ENCODE assay signal across 28 mouse cellular contexts in genomic region chr9:68891431-68891830, GRCm38 (mm10).
DNase-seq lines count a peak whose midpoint lies in the region; ATAC-seq lines count a peak whose summit lies in the region.
"Had no signal": no experiment of that assay in that cellular context is flagged by ENCODE, and none has a peak within 500 bp of the region (broad histone marks: within the 10 kb centered on the region; RNA-seq: fewer than 3 reads in every experiment).

No protein-coding gene starts in this region.

- 38% methylated on average over 11 of the region's 11 CpGs for WGBS in intestine, embryonic 14.5 days
- 54% methylated on average over 11 of the region's 11 CpGs for WGBS in intestine, embryonic 16.5 days
- 40% methylated on average over 11 of the region's 11 CpGs for WGBS in embryonic facial prominence, embryonic 13.5 days
- 36% methylated on average over 11 of the region's 11 CpGs for WGBS in limb, embryonic 13.5 days

- H3K4me2 ChIP-seq in intestine, embryonic 14.5 days (ENCODE audit: low read length), result no peak overlapping the region
- H3K4me2 ChIP-seq in intestine, embryonic 16.5 days (ENCODE audit: low read depth, low read length), result no peak overlapping the region
- H3K4me2 ChIP-seq in embryonic facial prominence, embryonic 13.5 days, result peak overlapping the region; percentile 24
- 0 out of 2 replicates have a peak overlapping the region, but pooled peaks have one; percentile 16 for H3K4me2 ChIP-seq in limb, embryonic 13.5 days (replicated peaks)
- H3K4me2 ChIP-seq: heart, embryonic 13.5 days; hindbrain, embryonic 12.5 days; liver, embryonic 12.5 days; midbrain, embryonic 15.5 days had no signal

- no peak for ATAC-seq in intestine, embryonic 14.5 days (replicated peaks; ENCODE audit: low FRiP score, low TSS enrichment, low read depth)
- ATAC-seq in intestine, embryonic 16.5 days, result no peak
- peak; percentile 56; the same call in 1 of the 2 replicates for ATAC-seq in embryonic facial prominence, embryonic 13.5 days (ENCODE audit: insufficient number of reproducible peaks, insufficient read depth, low FRiP score, low TSS enrichment, low read depth)
- ATAC-seq in limb, embryonic 13.5 days (ENCODE audit: low FRiP score, low read depth), result no peak
- ATAC-seq: forebrain, postnatal 0 days; liver, embryonic 12.5 days; midbrain, embryonic 15.5 days had no signal

- DNase-seq in intestine, embryonic 14.5 days (ENCODE audit: low spot score), result no peak
- DNase-seq in embryo, embryonic 11.5 days (ENCODE audit: low read depth, low spot score), result peak; percentile 34
- no peak for DNase-seq in liver
- no peak for DNase-seq in layer of hippocampus, adult 9-11 months
- DNase-seq in left cerebral cortex, postnatal 14 days (ENCODE audit: low spot score in 2 of 2), result no peak
- DNase-seq: adrenal gland, postnatal 25 days; cerebellum, adult 8-10 months; cerebellum, postnatal 36 days; forebrain, postnatal 0 days; gastrocnemius, postnatal 25 days; heart, adult 2 months; heart, postnatal 14 days; kidney, adult 18-20 months; kidney, postnatal 25 days; left cerebral cortex, postnatal 4 days; lung, adult 2 months; lung, postnatal 36 days; right cerebral cortex, postnatal 14 days; thymus, postnatal 25 days had no signal

- H3K36me3 ChIP-seq in intestine, embryonic 14.5 days (ENCODE audit: control insufficient read depth, insufficient read depth, low read length), result no peaks in the 10 kb centered on the region
- no peaks in the 10 kb centered on the region for H3K36me3 ChIP-seq in intestine, embryonic 16.5 days (ENCODE audit: control insufficient read depth, insufficient read depth, low read length)
- no peaks in the 10 kb centered on the region for H3K36me3 ChIP-seq in embryonic facial prominence, embryonic 13.5 days
- H3K36me3 ChIP-seq in limb, embryonic 13.5 days, result no peaks in the 10 kb centered on the region
- H3K36me3 ChIP-seq: hindbrain, embryonic 12.5 days; liver, embryonic 12.5 days; midbrain, embryonic 15.5 days had no signal

- H3K4me1 ChIP-seq in intestine, embryonic 14.5 days (replicated peaks; ENCODE audit: control insufficient read depth, insufficient read depth, low read length), result peaks cover 13% of the 10 kb centered on the region
- H3K4me1 ChIP-seq in intestine, embryonic 16.5 days (ENCODE audit: control insufficient read depth, insufficient read depth, low read length), result no peaks in the 10 kb centered on the region
- peaks cover 35% of the 10 kb centered on the region for H3K4me1 ChIP-seq in embryonic facial prominence, embryonic 13.5 days
- peaks cover 23% of the 10 kb centered on the region; the same call in 1 of the 2 replicates for H3K4me1 ChIP-seq in limb, embryonic 13.5 days
- H3K4me1 ChIP-seq: liver, embryonic 12.5 days; midbrain, embryonic 15.5 days had no signal

- 0 out of 2 replicates have a peak overlapping the region, but pooled peaks have one; percentile 14 for H3K27ac ChIP-seq in intestine, embryonic 14.5 days (ENCODE audit: low read depth)
- H3K27ac ChIP-seq in intestine, embryonic 16.5 days (ENCODE audit: low read length), result no peak overlapping the region
- H3K27ac ChIP-seq in embryonic facial prominence, embryonic 13.5 days, result peak overlapping the region; percentile 44; the same call in 1 of the 2 replicates
- H3K27ac ChIP-seq in limb, embryonic 13.5 days, result no peak overlapping the region
- H3K27ac ChIP-seq: heart, adult 2 months; heart, embryonic 13.5 days; hindbrain, embryonic 12.5 days; left cerebral cortex, adult 2 months; liver, embryonic 12.5 days; midbrain, embryonic 15.5 days had no signal

- H3K4me3 ChIP-seq in intestine, embryonic 14.5 days (ENCODE audit: low read depth, low read length), result no peak overlapping the region
- H3K4me3 ChIP-seq in intestine, embryonic 16.5 days (ENCODE audit: low read length), result no peak overlapping the region
- H3K4me3 ChIP-seq in embryonic facial prominence, embryonic 13.5 days, result no peak overlapping the region
- no peak overlapping the region for H3K4me3 ChIP-seq in limb, embryonic 13.5 days
- H3K4me3 ChIP-seq: heart, adult 2 months; heart, embryonic 13.5 days; hindbrain, embryonic 12.5 days; left cerebral cortex, adult 2 months; liver, embryonic 12.5 days; midbrain, embryonic 15.5 days; myocyte had no signal

- no peaks in the 10 kb centered on the region for H3K9me3 ChIP-seq in intestine, embryonic 14.5 days (ENCODE audit: control insufficient read depth, low read length)
- no peaks in the 10 kb centered on the region for H3K9me3 ChIP-seq in intestine, embryonic 16.5 days (ENCODE audit: control insufficient read depth, low read length)
- no peaks in the 10 kb centered on the region for H3K9me3 ChIP-seq in embryonic facial prominence, embryonic 13.5 days
- H3K9me3 ChIP-seq in limb, embryonic 13.5 days, result no peaks in the 10 kb centered on the region
- H3K9me3 ChIP-seq: heart, embryonic 13.5 days; hindbrain, embryonic 12.5 days; liver, embryonic 12.5 days; midbrain, embryonic 15.5 days had no signal

- no peaks in the 10 kb centered on the region for H3K27me3 ChIP-seq in intestine, embryonic 14.5 days (replicated peaks; ENCODE audit: control insufficient read depth, insufficient read depth, low read length)
- H3K27me3 ChIP-seq in intestine, embryonic 16.5 days (replicated peaks; ENCODE audit: control insufficient read depth, insufficient read depth, low read length), result no peaks in the 10 kb centered on the region
- no peaks in the 10 kb centered on the region for H3K27me3 ChIP-seq in embryonic facial prominence, embryonic 13.5 days
- no peaks in the 10 kb centered on the region for H3K27me3 ChIP-seq in limb, embryonic 13.5 days
- H3K27me3 ChIP-seq: heart, embryonic 13.5 days; hindbrain, embryonic 12.5 days; liver, embryonic 12.5 days; midbrain, embryonic 15.5 days had no signal

- no peak overlapping the region for H3K9ac ChIP-seq in intestine, embryonic 14.5 days (ENCODE audit: low read length)
- no peak overlapping the region for H3K9ac ChIP-seq in intestine, embryonic 16.5 days (ENCODE audit: low read depth, low read length)
- H3K9ac ChIP-seq in embryonic facial prominence, embryonic 13.5 days, result no peak overlapping the region
- H3K9ac ChIP-seq in limb, embryonic 13.5 days, result no peak overlapping the region
- H3K9ac ChIP-seq: forebrain, postnatal 0 days; heart, embryonic 13.5 days; hindbrain, embryonic 12.5 days; liver, embryonic 12.5 days; midbrain, embryonic 15.5 days had no signal

- intact Hi-C loops in left cerebral cortex, postnatal 14 days (cut with DNase I), result no loop called here

Comparison
In these comparisons a context has a peak if more than half of its experiments do, and no peak if none do; other contexts are left out.
1. H3K27ac ChIP-seq: peak in intestine, embryonic 14.5 days (single experiment) and embryonic facial prominence, embryonic 13.5 days (single experiment); none in intestine, embryonic 16.5 days (single experiment) and limb, embryonic 13.5 days (single experiment).
2. H3K4me2 ChIP-seq: peak in embryonic facial prominence, embryonic 13.5 days (single experiment) and limb, embryonic 13.5 days (single experiment); none in intestine, embryonic 14.5 days (single experiment) and intestine, embryonic 16.5 days (single experiment).